Mouse (Mus musculus) neural tube, embryonic 12.5 days (tissue): ENCODE measurements around the gene Man1a2. TPM values are rescaled to one million over a fixed set of nuclear protein-coding genes. Genes with fewer than 3 reads are reported as not detected.

Experiments
- ATAC-seq: fragments of 200-750 bp; cut with Nextera tagmentation; 2 replicates; pipeline ENCODE4 v1.8.0; 2017; ENCODE audit warnings: low read depth, mild to moderate bottlenecking, moderate TSS enrichment, moderate library complexity; ENCODE audit not compliant: low FRiP score
- H3K27ac ChIP-seq: fragments of 300-500 bp; sonication (generic); 2 replicates; pipeline ENCODE4 v1.5.1; 2016
- H3K27me3 ChIP-seq: fragments of 300-500 bp; sonication (generic); replicated peaks from 2 replicates; pipeline ENCODE4 v1.6.1; 2016; ENCODE audit warnings: mild to moderate bottlenecking
- H3K36me3 ChIP-seq: fragments of 300-500 bp; sonication (generic); 2 replicates; pipeline ENCODE4 v1.6.1; 2016; ENCODE audit warnings: mild to moderate bottlenecking
- H3K4me1 ChIP-seq: fragments of 300-500 bp; sonication (generic); 2 replicates; pipeline ENCODE4 v1.6.1; 2016
- H3K4me2 ChIP-seq: fragments of 300-500 bp; sonication (generic); replicated peaks from 2 replicates; pipeline ENCODE4 v1.6.1; 2016; ENCODE audit warnings: mild to moderate bottlenecking
- H3K4me3 ChIP-seq: fragments of 300-500 bp; sonication (generic); 2 replicates; pipeline ENCODE4 v1.5.1; 2016
- H3K9ac ChIP-seq: fragments of 300-500 bp; sonication (generic); 2 replicates; pipeline ENCODE4 v1.6.1; 2016; ENCODE audit warnings: mild to moderate bottlenecking
- H3K9me3 ChIP-seq: fragments of 300-500 bp; sonication (generic); 2 replicates; pipeline ENCODE4 v1.6.1; 2016; ENCODE audit warnings: mild to moderate bottlenecking
- WGBS: fragments of 180-500 bp; shearing (Covaris S2); methylation state at CpG from one replicate; pipeline ENCODE4 v1.1.7; 2016; 5-methylcytosine and 5-hydroxymethylcytosine counted together
- polyA plus RNA-seq: library from polyadenylated mRNA; unstranded; fragments of >200 nt; fragmentation: Nextera tagmentation; extraction: Ambion mirVana; gene quantifications from 2 replicates; pipeline ENCODE4 v1.2.1, GENCODE M21; 2016

Gene Man1a2
- polyA plus RNA-seq, 1 experiment from 2014 or later: 58.0 TPM

GRCm38 (mm10) chr3:100547913-100548292, 137.4 kb downstream of the Man1a2 start:
- H3K27me3 ChIP-seq: no peaks in the 10 kb centered on the region
- no peak overlapping the region for H3K4me2 ChIP-seq
- H3K4me3 ChIP-seq: no peak overlapping the region
- H3K36me3 ChIP-seq: no peaks in the 10 kb centered on the region
- ATAC-seq: no peak
- H3K4me1 ChIP-seq: no peaks in the 10 kb centered on the region
- no peaks in the 10 kb centered on the region for H3K9me3 ChIP-seq
- WGBS: 85% methylated on average over 3 of the region's 3 CpGs
- no peak overlapping the region for H3K9ac ChIP-seq
- no peak overlapping the region for H3K27ac ChIP-seq

GRCm38 (mm10) chr3:100547162-100547912, 138.0 kb downstream of the Man1a2 start:
- H3K27ac ChIP-seq: no peak overlapping the region
- no peaks in the 10 kb centered on the region for H3K4me1 ChIP-seq
- H3K27me3 ChIP-seq: no peaks in the 10 kb centered on the region
- H3K9ac ChIP-seq: no peak overlapping the region
- no peak overlapping the region for H3K4me2 ChIP-seq
- no peaks in the 10 kb centered on the region for H3K36me3 ChIP-seq
- H3K9me3 ChIP-seq: no peaks in the 10 kb centered on the region
- WGBS: 89% methylated on average over 10 of the region's 10 CpGs
- H3K4me3 ChIP-seq: no peak overlapping the region
- no peak for ATAC-seq

DNA sequence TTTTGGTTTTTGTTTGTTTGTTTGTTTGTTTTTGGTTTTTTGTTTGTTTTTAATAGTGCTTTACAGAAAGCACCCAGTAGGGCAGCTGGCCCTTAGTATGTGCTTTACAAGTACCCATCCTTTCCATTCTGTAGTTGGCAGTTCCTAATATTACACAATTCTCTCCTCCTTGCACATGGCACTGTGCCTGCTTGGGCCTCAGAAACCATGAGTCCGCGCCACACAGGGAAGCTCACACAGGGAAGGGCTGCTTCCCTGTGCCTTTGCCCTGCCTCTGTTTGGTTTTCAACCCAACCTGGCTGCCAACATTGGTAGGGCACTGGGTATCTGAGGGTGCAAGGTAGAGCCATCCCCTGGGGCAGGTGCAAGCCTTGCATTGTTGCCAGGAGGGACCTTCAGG, 148.6 kb downstream of the Man1a2 start:
- H3K4me1 ChIP-seq: no peaks in the 10 kb centered on the region
- H3K9me3 ChIP-seq: no peaks in the 10 kb centered on the region
- ATAC-seq: no peak
- H3K36me3 ChIP-seq: no peaks in the 10 kb centered on the region
- 97% methylated on average over 2 of the region's 2 CpGs for WGBS
- no peak overlapping the region for H3K4me3 ChIP-seq
- H3K9ac ChIP-seq: no peak overlapping the region
- H3K27ac ChIP-seq: no peak overlapping the region
- no peak overlapping the region for H3K4me2 ChIP-seq
- H3K27me3 ChIP-seq: no peaks in the 10 kb centered on the region

DNA sequence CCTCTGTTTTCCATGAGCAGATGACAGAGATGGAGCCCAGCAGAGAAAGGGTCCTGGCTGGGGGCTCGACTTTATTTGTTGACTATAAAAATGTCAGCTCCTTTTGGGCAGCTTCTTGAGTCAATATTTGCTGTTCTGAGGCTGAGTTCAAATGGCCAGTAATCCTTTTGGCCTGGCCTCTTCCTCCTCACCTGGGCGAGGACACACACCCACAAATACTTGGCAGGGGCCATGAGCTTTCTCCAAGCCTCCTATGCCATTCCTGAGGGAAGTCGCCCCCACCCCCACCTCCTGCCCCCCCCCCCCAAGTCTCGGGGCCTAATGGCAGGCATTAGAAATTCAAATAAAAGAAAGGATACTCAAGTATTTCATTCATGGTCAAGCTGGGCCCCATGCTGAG, 149.4 kb downstream of the Man1a2 start:
- no peaks in the 10 kb centered on the region for H3K4me1 ChIP-seq
- WGBS: 61% methylated on average over 4 of the region's 4 CpGs
- no peak overlapping the region for H3K4me3 ChIP-seq
- H3K4me2 ChIP-seq: no peak overlapping the region
- no peak overlapping the region for H3K27ac ChIP-seq
- H3K36me3 ChIP-seq: no peaks in the 10 kb centered on the region
- no peak for ATAC-seq
- no peak overlapping the region for H3K9ac ChIP-seq
- H3K9me3 ChIP-seq: no peaks in the 10 kb centered on the region
- H3K27me3 ChIP-seq: no peaks in the 10 kb centered on the region

- no peak for ATAC-seq
- no peaks in the 10 kb centered on the region for H3K9me3 ChIP-seq
- H3K4me2 ChIP-seq: no peak overlapping the region
- no peaks in the 10 kb centered on the region for H3K36me3 ChIP-seq
- H3K27ac ChIP-seq: no peak overlapping the region
- no peaks in the 10 kb centered on the region for H3K4me1 ChIP-seq
- no peak overlapping the region for H3K4me3 ChIP-seq
- H3K9ac ChIP-seq: no peak overlapping the region
- H3K27me3 ChIP-seq: no peaks in the 10 kb centered on the region
- 74% methylated on average over 3 of the region's 3 CpGs for WGBS
Observed at GRCm38 (mm10) chr3:100535298-100535697, 150.0 kb downstream of the Man1a2 start.

DNA sequence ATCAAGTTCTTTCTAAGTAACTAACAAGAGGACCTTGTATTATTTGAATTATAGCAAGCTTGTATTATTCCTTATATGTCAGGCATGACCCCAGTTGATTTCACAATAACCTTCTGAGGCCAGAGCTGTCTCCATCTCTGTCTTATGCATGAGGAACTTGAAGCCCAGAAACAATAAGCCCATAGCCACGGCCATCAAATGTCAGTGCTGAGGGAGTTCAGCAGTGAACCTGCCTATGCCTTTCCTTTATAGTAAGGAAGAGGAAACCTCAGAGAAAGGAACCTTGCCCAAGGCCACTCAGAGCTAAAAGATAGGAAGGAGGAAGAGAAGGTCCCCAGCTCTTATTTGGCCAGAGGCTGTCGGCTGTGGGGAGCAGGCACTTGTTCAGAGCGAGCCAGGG, 150.9 kb downstream of the Man1a2 start:
- Histone ChIP-seq H3K27ac (no peak overlapping the region), H3K27me3 (no peaks in the 10 kb centered on the region), H3K4me1 (no peaks in the 10 kb centered on the region), H3K4me3 (no peak overlapping the region), H3K9ac (no peak overlapping the region), H3K36me3 (no peaks in the 10 kb centered on the region), H3K4me2 (no peak overlapping the region), H3K9me3 (no peaks in the 10 kb centered on the region)
- ATAC-seq: no peak
- 86% methylated on average over 3 of the region's 3 CpGs for WGBS

DNA sequence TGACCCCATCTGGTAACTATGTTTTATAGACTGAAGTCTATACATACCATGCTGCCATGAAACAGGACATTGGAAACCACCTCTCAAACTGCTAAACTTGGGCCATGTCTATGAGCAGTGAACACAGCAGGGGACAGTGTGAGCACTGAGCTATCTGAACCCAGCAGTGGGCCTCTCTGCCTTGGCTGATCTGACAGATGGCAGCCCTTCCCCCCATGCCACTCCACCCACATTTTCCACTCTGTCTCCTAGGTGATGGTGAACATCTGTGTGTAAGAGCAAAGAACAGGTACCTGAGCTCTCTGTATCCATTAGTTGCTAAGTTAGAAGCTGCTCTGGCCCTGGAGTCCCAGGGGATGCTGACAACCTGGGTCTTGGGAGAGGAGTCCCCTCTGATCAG, 151.9 kb downstream of the Man1a2 start:
- Histone ChIP-seq H3K4me1 (no peaks in the 10 kb centered on the region), H3K36me3 (no peaks in the 10 kb centered on the region), H3K27ac (no peak overlapping the region), H3K9me3 (no peaks in the 10 kb centered on the region), H3K4me2 (no peak overlapping the region), H3K9ac (no peak overlapping the region), H3K27me3 (no peaks in the 10 kb centered on the region), H3K4me3 (no peak overlapping the region)
- no peak for ATAC-seq

- no peaks in the 10 kb centered on the region for H3K9me3 ChIP-seq
- no peak overlapping the region for H3K27ac ChIP-seq
- H3K4me1 ChIP-seq: no peaks in the 10 kb centered on the region
- H3K4me2 ChIP-seq: no peak overlapping the region
- H3K27me3 ChIP-seq: no peaks in the 10 kb centered on the region
- WGBS: 92% methylated on average over 5 of the region's 5 CpGs
- H3K4me3 ChIP-seq: no peak overlapping the region
- no peak for ATAC-seq
- H3K9ac ChIP-seq: no peak overlapping the region
- no peaks in the 10 kb centered on the region for H3K36me3 ChIP-seq
Observed at GRCm38 (mm10) chr3:100530919-100531318, 154.4 kb downstream of the Man1a2 start.

GRCm38 (mm10) chr3:100530244-100530788, 155.0 kb downstream of the Man1a2 start:
- Histone ChIP-seq H3K9ac (no peak overlapping the region), H3K9me3 (no peaks in the 10 kb centered on the region), H3K27me3 (no peaks in the 10 kb centered on the region), H3K27ac (no peak overlapping the region), H3K4me1 (no peaks in the 10 kb centered on the region), H3K4me3 (no peak overlapping the region), H3K4me2 (no peak overlapping the region), H3K36me3 (no peaks in the 10 kb centered on the region)
- no peak for ATAC-seq
- WGBS: 86% methylated on average over 7 of the region's 7 CpGs

DNA sequence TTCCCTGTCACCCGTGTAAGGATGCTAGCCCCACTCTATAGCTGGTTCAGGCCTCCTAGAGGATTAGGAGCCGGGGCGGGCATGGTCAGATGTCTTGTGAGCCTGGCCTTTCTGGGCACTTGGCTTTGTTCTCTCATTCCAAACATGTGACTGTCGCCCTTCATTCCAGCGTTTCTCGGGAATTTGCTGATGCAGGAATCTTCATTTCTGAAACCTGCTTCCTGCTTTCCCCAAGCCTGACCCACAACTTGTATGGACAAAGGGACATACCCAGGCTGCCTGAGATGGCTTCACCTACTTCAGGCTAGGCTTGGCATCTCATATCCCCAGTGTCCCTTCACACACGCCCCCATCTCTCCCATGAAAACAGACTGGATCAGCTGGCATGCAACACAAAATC, 162.6 kb downstream of the Man1a2 start:
- Histone ChIP-seq H3K27me3 (no peaks in the 10 kb centered on the region), H3K4me1 (no peaks in the 10 kb centered on the region), H3K36me3 (no peaks in the 10 kb centered on the region), H3K9ac (no peak overlapping the region), H3K4me2 (no peak overlapping the region), H3K27ac (no peak overlapping the region), H3K4me3 (no peak overlapping the region), H3K9me3 (no peaks in the 10 kb centered on the region)
- no peak for ATAC-seq
- WGBS: 88% methylated on average over 7 of the region's 7 CpGs

- Histone ChIP-seq H3K4me3 (no peak overlapping the region), H3K36me3 (no peaks in the 10 kb centered on the region), H3K4me1 (no peaks in the 10 kb centered on the region), H3K27me3 (no peaks in the 10 kb centered on the region), H3K4me2 (no peak overlapping the region), H3K9ac (no peak overlapping the region), H3K9me3 (no peaks in the 10 kb centered on the region), H3K27ac (no peak overlapping the region)
- 32% methylated on average over 1 of the region's 1 CpGs for WGBS
- ATAC-seq: no peak
Observed at GRCm38 (mm10) chr3:100521626-100522025, 163.7 kb downstream of the Man1a2 start.

DNA sequence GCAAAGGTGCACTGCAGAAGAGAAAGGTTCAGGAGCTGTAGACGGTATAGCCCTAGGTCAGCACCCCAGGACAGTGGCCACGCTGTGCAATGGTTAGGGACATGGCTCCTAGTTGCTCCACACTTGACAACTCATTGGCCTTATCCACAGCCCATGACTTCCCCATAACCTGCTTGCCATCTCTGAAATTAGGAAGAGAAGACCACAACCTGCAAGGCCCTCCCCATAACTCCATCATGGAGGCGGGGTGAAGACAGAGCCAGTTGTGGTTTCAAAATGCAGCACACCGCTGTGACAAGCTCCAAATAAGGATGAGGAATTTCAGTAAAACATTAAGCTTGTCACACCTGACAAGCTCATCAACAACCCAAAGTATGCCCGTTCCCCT, 169.6 kb downstream of the Man1a2 start:
- Histone ChIP-seq H3K4me1 (no peaks in the 10 kb centered on the region), H3K36me3 (no peaks in the 10 kb centered on the region), H3K27me3 (no peaks in the 10 kb centered on the region), H3K9me3 (no peaks in the 10 kb centered on the region), H3K9ac (no peak overlapping the region), H3K27ac (no peak overlapping the region), H3K4me2 (no peak overlapping the region), H3K4me3 (no peak overlapping the region)
- WGBS: 91% methylated on average over 5 of the region's 5 CpGs
- ATAC-seq: no peak

GRCm38 (mm10) chr3:100515093-100515753, 170.1 kb downstream of the Man1a2 start:
- no peaks in the 10 kb centered on the region for H3K9me3 ChIP-seq
- no peak overlapping the region for H3K9ac ChIP-seq
- no peaks in the 10 kb centered on the region for H3K27me3 ChIP-seq
- H3K4me2 ChIP-seq: no peak overlapping the region
- ATAC-seq: no peak
- H3K4me1 ChIP-seq: no peaks in the 10 kb centered on the region
- H3K36me3 ChIP-seq: no peaks in the 10 kb centered on the region
- WGBS: 81% methylated on average over 8 of the region's 8 CpGs
- H3K4me3 ChIP-seq: no peak overlapping the region
- H3K27ac ChIP-seq: no peak overlapping the region
